Mouse (Mus musculus) midbrain, embryonic 13.5 days (tissue): ENCODE data around the gene Thap12. TPM values are rescaled to one million over a fixed set of nuclear protein-coding genes. Genes with fewer than 3 reads are reported as not detected.
A peak's percentile ranks its signal among the peaks of the same experiment; 100 is the strongest.

Experiments
- ATAC-seq: fragments of 200-750 bp; cut with Nextera tagmentation; 2 replicates; pipeline ENCODE4 v1.8.0; 2017; ENCODE audit warnings: mild to moderate bottlenecking, moderate TSS enrichment, moderate library complexity
- H3K27ac ChIP-seq: fragments of 300-500 bp; sonication (generic); 2 replicates; pipeline ENCODE4 v1.5.1; 2015; ENCODE audit warnings: inconsistent platforms, mild to moderate bottlenecking, moderate library complexity
- H3K27me3 ChIP-seq: fragments of 300-500 bp; sonication (generic); 2 replicates; pipeline ENCODE4 v1.6.1; 2015; ENCODE audit warnings: mild to moderate bottlenecking, inconsistent platforms
- H3K36me3 ChIP-seq: fragments of 300-500 bp; sonication (generic); 2 replicates; pipeline ENCODE4 v1.6.1; 2015; ENCODE audit warnings: mild to moderate bottlenecking, inconsistent platforms
- H3K4me1 ChIP-seq: fragments of 300-500 bp; sonication (generic); replicated peaks from 2 replicates; pipeline ENCODE4 v1.6.1; 2015; ENCODE audit warnings: inconsistent platforms
- H3K4me2 ChIP-seq: fragments of 300-500 bp; sonication (generic); replicated peaks from 2 replicates; pipeline ENCODE4 v1.6.1; 2015; ENCODE audit warnings: moderate library complexity, mild to moderate bottlenecking, inconsistent platforms
- H3K4me3 ChIP-seq: fragments of 300-500 bp; sonication (generic); replicated peaks from 2 replicates; pipeline ENCODE4 v1.5.1; 2015; ENCODE audit warnings: mild to moderate bottlenecking, inconsistent platforms
- H3K9ac ChIP-seq: fragments of 300-500 bp; sonication (generic); replicated peaks from 2 replicates; pipeline ENCODE4 v1.6.1; 2015; ENCODE audit warnings: mild to moderate bottlenecking, inconsistent platforms
- H3K9me3 ChIP-seq: fragments of 300-500 bp; sonication (generic); 2 replicates; pipeline ENCODE4 v1.6.1; 2016; ENCODE audit warnings: mild to moderate bottlenecking, inconsistent platforms
- WGBS: fragments of 180-500 bp; shearing (Covaris S2); methylation state at CpG from one replicate; pipeline ENCODE4 v1.1.7; 2015; 5-methylcytosine and 5-hydroxymethylcytosine counted together
- polyA plus RNA-seq: library from polyadenylated mRNA; unstranded; fragments of >200 nt; fragmentation: Nextera tagmentation; extraction: Ambion mirVana; gene quantifications from 2 replicates; pipeline ENCODE4 v1.2.1, GENCODE M21; 2015

The Thap12 gene
- polyA plus RNA-seq, 1 experiment from 2014 or later: 52.2 TPM

DNA sequence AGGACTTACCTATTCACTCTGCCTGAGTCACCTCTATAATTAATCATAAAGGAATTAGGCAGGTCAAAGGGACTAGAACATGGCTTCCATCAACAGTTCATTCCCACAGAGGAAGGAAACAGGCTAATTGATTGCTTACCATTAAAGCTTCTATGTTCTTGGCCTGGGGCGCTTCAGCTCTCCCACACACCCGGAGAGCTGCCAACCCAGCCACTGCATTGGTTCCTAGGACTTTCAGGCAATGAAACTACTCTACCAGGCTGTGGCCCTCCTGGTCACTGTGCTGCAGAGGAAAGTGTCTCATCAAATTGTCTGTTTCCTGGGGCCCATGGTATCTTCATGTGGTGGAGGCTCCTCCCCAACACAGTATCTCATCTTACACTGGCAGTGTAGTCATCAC is 25.4 kb upstream of the Thap12 start:
- no peak for ATAC-seq
- WGBS: 96% methylated on average over 2 of the region's 2 CpGs

GRCm38 (mm10) chr7:98678441-98678840 is 24.5 kb upstream of the Thap12 start:
- 86% methylated on average over 7 of the region's 7 CpGs for WGBS
- Histone ChIP-seq H3K36me3 (no peaks in the 10 kb centered on the region), H3K27me3 (no peaks in the 10 kb centered on the region), H3K27ac (no peak overlapping the region), H3K9me3 (no peaks in the 10 kb centered on the region), H3K4me2 (no peak overlapping the region), H3K4me3 (no peak overlapping the region), H3K9ac (no peak overlapping the region), H3K4me1 (no peaks in the 10 kb centered on the region)
- no peak for ATAC-seq

More for the DNA sequence above, 25.4 kb upstream of the Thap12 start:
- H3K4me3 ChIP-seq: no peak overlapping the region
- no peak overlapping the region for H3K9ac ChIP-seq
- H3K4me1 ChIP-seq: no peaks in the 10 kb centered on the region; the same call in 1 of the 2 replicates
- H3K27ac ChIP-seq: no peak overlapping the region
- H3K4me2 ChIP-seq: no peak overlapping the region
- no peaks in the 10 kb centered on the region for H3K36me3 ChIP-seq
- H3K9me3 ChIP-seq: no peaks in the 10 kb centered on the region
- no peaks in the 10 kb centered on the region for H3K27me3 ChIP-seq

DNA sequence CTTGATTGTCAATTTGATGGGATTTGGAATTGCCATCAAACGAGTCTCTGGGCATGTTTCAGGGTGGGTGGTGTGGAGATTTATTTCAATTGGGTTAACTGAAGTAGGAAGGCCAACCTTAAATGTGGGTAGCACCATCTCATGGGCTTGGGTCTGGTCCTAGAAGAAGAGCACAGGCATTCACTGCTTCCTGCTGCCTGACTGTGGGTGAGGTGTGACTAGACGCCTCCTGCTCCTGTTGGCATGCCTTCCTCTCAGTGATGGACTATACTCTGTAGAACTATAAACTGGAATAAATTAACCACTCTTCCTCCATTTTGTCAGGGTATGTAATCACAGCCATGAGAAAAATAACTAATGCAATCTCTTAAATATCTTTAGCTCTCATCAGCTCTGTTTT is 22.2 kb upstream of the Thap12 start:
- 56% methylated on average over 2 of the region's 2 CpGs for WGBS
- no peaks in the 10 kb centered on the region for H3K9me3 ChIP-seq
- H3K36me3 ChIP-seq: no peaks in the 10 kb centered on the region
- no peak for ATAC-seq
- H3K9ac ChIP-seq: no peak overlapping the region
- no peak overlapping the region for H3K27ac ChIP-seq
- no peaks in the 10 kb centered on the region for H3K4me1 ChIP-seq
- H3K4me2 ChIP-seq: no peak overlapping the region
- no peaks in the 10 kb centered on the region for H3K27me3 ChIP-seq
- no peak overlapping the region for H3K4me3 ChIP-seq

DNA sequence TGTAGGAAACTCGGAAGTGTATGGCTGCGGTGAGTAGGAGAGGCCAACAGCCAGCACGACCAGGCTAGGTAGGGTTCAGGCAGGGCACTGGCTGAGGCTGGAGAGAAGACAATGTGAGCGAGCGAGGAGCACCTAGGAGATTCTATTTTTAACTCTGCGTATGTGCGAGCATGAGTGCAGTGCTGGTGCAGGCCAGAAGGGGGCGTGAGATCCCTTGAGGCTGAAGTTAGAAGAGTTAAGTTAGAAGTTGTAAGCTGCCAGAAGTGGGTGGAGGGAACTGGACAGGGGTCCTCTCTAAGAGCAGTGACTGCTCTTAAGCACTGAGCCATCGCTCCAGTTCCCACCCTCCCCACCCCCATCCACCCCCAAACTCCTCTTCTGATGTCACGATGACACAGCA is 20.1 kb upstream of the Thap12 start:
- WGBS: 90% methylated on average over 10 of the region's 10 CpGs
- no peak overlapping the region for H3K4me3 ChIP-seq

DNA sequence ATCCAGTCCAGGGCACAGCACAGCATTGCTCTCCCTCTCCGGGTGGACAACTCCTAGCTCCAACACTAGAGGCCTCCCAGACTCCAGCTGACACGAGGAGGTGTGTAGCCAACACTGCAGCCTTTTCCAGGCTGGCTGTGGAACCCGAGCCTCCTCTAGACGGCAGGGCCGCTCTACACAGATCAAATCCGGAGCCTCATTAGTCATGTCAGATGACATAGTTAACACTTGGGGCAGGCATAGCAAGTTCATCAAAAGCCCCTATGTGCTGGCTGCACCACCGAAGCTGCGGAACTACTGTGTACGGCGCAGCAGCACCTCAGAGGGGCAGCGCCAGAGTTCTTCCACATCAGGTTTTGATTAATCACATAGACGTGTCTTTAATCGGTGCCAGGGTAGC is 17.0 kb upstream of the Thap12 start:
- H3K27ac ChIP-seq: no peak overlapping the region
- 58% methylated on average over 13 of the region's 13 CpGs for WGBS
- H3K27me3 ChIP-seq: no peaks in the 10 kb centered on the region
- H3K9me3 ChIP-seq: no peaks in the 10 kb centered on the region
- no peaks in the 10 kb centered on the region for H3K4me1 ChIP-seq
- ATAC-seq: 0 out of 2 replicates have a peak, but pooled peaks have one; percentile 50
- no peak overlapping the region for H3K9ac ChIP-seq
- H3K4me2 ChIP-seq: no peak overlapping the region
- H3K36me3 ChIP-seq: no peaks in the 10 kb centered on the region
- no peak overlapping the region for H3K4me3 ChIP-seq

More for the DNA sequence above, 20.1 kb upstream of the Thap12 start:
- no peaks in the 10 kb centered on the region for H3K9me3 ChIP-seq
- no peak overlapping the region for H3K27ac ChIP-seq
- no peaks in the 10 kb centered on the region for H3K36me3 ChIP-seq
- H3K27me3 ChIP-seq: no peaks in the 10 kb centered on the region
- no peak overlapping the region for H3K9ac ChIP-seq
- no peaks in the 10 kb centered on the region for H3K4me1 ChIP-seq
- no peak overlapping the region for H3K4me2 ChIP-seq
- no peak for ATAC-seq

GRCm38 (mm10) chr7:98690126-98690525 is 12.8 kb upstream of the Thap12 start:
- Histone ChIP-seq H3K9me3 (no peaks in the 10 kb centered on the region), H3K4me3 (no peak overlapping the region), H3K9ac (no peak overlapping the region), H3K4me2 (no peak overlapping the region), H3K36me3 (no peaks in the 10 kb centered on the region), H3K27me3 (no peaks in the 10 kb centered on the region), H3K4me1 (0 out of 2 replicates have a peak, but pooled peaks cover 3% of the 10 kb centered on the region), H3K27ac (no peak overlapping the region)
- ATAC-seq: no peak
- WGBS: 96% methylated on average over 1 of the region's 1 CpGs

- H3K27ac ChIP-seq: no peak overlapping the region
- no peaks in the 10 kb centered on the region for H3K9me3 ChIP-seq
- ATAC-seq: no peak
- no peaks in the 10 kb centered on the region for H3K27me3 ChIP-seq
- H3K4me1 ChIP-seq: 0 out of 2 replicates have a peak, but pooled peaks cover 3% of the 10 kb centered on the region
- no peaks in the 10 kb centered on the region for H3K36me3 ChIP-seq
- H3K9ac ChIP-seq: no peak overlapping the region
- no peak overlapping the region for H3K4me2 ChIP-seq
- H3K4me3 ChIP-seq: no peak overlapping the region
- 10% methylated on average over 3 of the region's 3 CpGs for WGBS
Observed at GRCm38 (mm10) chr7:98690831-98691230, 12.1 kb upstream of the Thap12 start.

DNA sequence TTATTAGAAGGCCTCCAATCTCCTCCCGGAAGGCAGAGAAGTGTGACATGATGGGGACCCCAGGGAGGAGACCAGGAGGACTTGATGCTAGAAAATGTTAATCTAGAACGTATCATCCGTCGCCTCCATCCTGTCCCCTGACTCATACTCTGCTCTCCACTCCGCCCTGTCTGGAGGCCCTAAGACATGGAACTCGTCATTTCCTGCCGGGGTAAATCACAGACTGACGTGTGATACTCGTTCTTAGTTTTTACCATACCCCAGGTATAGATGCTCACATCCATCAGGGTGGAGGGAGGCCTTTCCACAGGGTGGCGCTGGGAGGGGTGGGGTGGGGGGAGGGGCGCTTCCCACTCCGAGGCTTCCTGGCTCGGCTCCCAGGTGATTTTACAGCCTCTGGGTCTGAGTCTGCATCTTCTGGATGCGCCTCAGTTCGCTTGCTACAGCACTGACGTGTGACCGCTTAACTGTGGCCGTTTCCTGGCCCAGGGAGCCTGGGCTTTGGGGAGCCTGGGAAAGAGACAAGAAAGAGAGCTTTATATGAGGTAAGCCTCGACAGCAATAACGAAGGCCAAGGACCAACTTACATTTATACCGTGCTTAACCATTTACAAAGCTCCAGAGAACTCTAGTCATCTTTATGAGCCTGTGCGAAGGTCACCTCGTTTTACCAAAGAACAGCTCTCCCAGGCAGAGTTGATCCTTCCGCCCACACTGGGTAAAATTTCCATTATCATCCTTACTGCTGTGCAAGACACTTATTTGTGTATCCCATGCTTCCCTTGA is 9.9 kb upstream of the Thap12 start:
- H3K4me3 ChIP-seq: no peak overlapping the region
- H3K27ac ChIP-seq: no peak overlapping the region
- H3K9me3 ChIP-seq: no peaks in the 10 kb centered on the region
- 0 out of 2 replicates have a peak, but pooled peaks cover 3% of the 10 kb centered on the region for H3K4me1 ChIP-seq
- ATAC-seq: no peak
- no peak overlapping the region for H3K4me2 ChIP-seq
- H3K27me3 ChIP-seq: no peaks in the 10 kb centered on the region
- WGBS: 50% methylated on average over 24 of the region's 24 CpGs
- no peak overlapping the region for H3K9ac ChIP-seq
- H3K36me3 ChIP-seq: no peaks in the 10 kb centered on the region

GRCm38 (mm10) chr7:98694046-98694445 is 8.9 kb upstream of the Thap12 start:
- Histone ChIP-seq H3K9ac (no peak overlapping the region), H3K4me1 (0 out of 2 replicates have a peak, but pooled peaks cover 3% of the 10 kb centered on the region), H3K4me2 (no peak overlapping the region), H3K4me3 (no peak overlapping the region), H3K9me3 (no peaks in the 10 kb centered on the region), H3K27ac (no peak overlapping the region), H3K36me3 (no peaks in the 10 kb centered on the region), H3K27me3 (no peaks in the 10 kb centered on the region)
- 92% methylated on average over 5 of the region's 5 CpGs for WGBS
- no peak for ATAC-seq

DNA sequence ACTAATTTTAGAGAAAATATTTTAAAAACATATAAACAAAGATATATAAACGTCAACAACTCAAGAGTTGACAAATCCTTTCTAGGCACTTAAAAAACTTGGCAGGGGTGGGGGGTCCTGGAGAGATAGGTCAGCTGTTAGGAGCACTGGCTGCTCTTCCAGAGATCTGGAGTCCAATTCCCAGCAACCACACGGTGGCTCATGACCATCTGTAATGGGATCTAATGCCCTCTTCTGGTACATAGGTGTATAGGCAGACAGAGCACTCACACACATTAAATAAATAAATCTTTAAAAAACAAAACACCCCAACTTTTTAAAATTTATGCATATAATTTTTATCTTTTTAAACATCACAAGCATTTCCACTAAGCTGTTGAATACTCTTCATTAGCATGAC is 5.4 kb upstream of the Thap12 start:
- Histone ChIP-seq H3K4me1 (peaks cover 12% of the 10 kb centered on the region), H3K27ac (no peak overlapping the region), H3K4me3 (no peak overlapping the region), H3K27me3 (no peaks in the 10 kb centered on the region), H3K4me2 (no peak overlapping the region), H3K9ac (no peak overlapping the region), H3K36me3 (no peaks in the 10 kb centered on the region), H3K9me3 (no peaks in the 10 kb centered on the region)
- 14% methylated on average over 2 of the region's 2 CpGs for WGBS
- ATAC-seq: no peak

DNA sequence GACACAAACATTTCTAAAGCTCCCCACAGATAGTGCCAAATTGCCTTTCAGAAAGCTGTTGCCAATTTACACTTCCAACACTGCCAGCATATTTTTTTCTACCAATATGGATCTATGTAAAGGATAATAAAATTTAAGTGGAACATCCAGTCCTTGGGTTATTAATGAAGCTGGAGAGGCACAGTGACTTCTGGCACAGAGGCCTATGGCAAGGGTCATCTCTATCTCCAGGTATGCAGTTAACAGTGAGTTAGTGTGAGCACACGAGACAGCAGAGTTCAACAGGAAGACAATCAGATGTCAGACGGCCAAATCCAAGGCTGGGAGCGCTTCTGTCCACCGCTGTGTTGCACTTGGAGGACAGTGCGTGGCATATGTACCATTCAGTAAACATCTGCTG is 4.9 kb upstream of the Thap12 start:
- Histone ChIP-seq H3K36me3 (no peaks in the 10 kb centered on the region), H3K4me1 (peaks cover 10% of the 10 kb centered on the region), H3K27me3 (no peaks in the 10 kb centered on the region), H3K27ac (no peak overlapping the region), H3K9ac (no peak overlapping the region), H3K4me2 (no peak overlapping the region), H3K9me3 (no peaks in the 10 kb centered on the region), H3K4me3 (no peak overlapping the region)
- WGBS: 62% methylated on average over 5 of the region's 5 CpGs
- no peak for ATAC-seq

- no peaks in the 10 kb centered on the region for H3K9me3 ChIP-seq
- H3K27ac ChIP-seq: no peak overlapping the region
- no peak overlapping the region for H3K4me2 ChIP-seq
- H3K9ac ChIP-seq: no peak overlapping the region
- no peak for ATAC-seq
- 90% methylated on average over 4 of the region's 4 CpGs for WGBS
- no peaks in the 10 kb centered on the region for H3K36me3 ChIP-seq
- H3K4me1 ChIP-seq: peaks cover 10% of the 10 kb centered on the region
- H3K4me3 ChIP-seq: no peak overlapping the region
- H3K27me3 ChIP-seq: no peaks in the 10 kb centered on the region
Observed at GRCm38 (mm10) chr7:98698590-98698989, 4.3 kb upstream of the Thap12 start.

DNA sequence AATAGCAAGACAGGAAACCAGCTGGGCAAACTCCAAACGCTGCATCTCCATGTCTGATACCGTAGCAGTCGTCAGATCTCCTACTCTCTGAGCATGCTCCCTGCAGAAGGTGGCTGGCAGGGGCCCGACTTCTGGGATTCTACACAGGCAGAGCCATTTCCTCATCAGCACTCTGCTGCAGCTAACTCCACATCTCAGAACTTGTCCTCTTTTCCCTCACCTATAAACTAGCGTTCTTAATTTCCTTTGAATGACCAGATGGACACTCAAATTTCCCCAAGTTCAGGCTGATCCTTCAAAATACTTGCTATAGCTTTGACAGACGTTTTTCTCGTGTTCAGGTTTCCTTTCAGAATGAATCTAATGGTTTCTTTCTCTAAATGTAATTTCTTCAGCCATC is 1.1 kb upstream of the Thap12 start:
- peak overlapping the region; percentile 71 for H3K9ac ChIP-seq
- 62% methylated on average over 7 of the region's 7 CpGs for WGBS
- H3K27ac ChIP-seq: no peak overlapping the region
- no peaks in the 10 kb centered on the region for H3K27me3 ChIP-seq
- H3K4me2 ChIP-seq: peak overlapping the region; percentile 75
- H3K4me1 ChIP-seq: peaks cover 29% of the 10 kb centered on the region
- peak overlapping the region; percentile 97 for H3K4me3 ChIP-seq
- H3K9me3 ChIP-seq: no peaks in the 10 kb centered on the region
- H3K36me3 ChIP-seq: no peaks in the 10 kb centered on the region
- ATAC-seq: no peak
